Mouse (Mus musculus) urinary bladder, postnatal 4 days (tissue): ENCODE results near the gene Ltn1.

Experiments used
- DNase-seq, 2 experiments: peaks; one replicate each; pipeline ENCODE4 v3.0.0; 2021 to 2022; ENCODE audit warnings: low spot score in 2 of 2

Ltn1 gene

DNA sequence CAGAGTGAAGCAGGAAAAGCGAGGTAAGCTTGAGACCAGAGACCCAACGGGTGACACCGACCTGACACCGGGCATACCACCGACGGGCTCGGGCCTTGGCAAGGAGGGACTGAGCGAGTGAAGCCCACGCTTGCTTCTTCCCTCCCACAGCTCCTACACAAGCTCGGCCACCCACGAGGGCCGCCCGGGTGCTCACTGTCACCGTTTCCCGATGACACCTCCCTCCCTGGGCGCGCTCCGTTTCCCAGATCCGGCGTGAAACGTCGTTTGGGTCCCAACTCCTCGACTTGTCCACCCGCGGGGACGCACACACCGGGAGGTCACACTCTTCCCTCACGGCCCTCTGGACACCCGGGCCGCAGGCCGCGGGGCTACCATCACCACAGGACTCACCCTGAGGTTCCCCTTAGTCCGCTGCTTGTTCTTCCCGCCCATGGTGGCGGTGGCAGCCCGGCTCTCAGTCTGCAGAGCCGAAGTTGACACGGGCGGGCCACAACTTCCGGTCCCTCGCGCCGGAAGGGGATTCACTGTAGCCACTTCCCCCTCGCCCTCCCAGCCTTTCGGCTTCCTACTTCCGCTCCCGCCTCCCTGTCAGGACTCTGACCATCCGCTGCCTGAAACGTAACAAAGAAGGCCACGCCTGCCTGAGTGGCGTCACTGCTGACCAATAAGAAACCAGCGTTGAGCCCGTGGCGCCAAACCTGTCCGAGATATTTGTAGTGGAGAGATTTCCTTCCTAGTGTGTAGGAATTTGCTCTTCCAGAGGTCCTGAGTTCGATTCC, at the start of gene Ltn1:
Gene Ltn1 (minus strand): TSS at position 580 of the 782 bp plus-strand sequence.
- DNase-seq, result peak; percentile 96 to 99

DNA sequence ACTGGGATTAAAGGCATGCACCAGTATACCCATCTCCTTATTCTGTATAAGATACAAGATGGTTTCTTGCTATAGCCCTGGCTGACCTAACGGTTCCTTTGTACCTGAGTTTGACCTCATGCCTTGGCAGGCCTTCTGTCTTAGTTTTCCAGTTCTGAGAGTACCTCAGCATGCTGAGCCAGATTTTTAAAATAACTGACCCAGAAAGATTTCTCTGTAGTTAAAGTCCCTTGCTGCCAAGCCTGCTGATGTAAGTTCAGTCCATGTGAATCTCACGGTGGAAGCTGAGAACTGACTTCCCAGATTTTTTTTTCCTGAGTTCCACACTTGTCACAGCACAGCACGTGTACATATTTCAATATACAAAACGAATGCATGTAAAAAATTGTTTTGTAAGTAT, 38.2 kb upstream of the Ltn1 start:
- no peak for DNase-seq

DNA sequence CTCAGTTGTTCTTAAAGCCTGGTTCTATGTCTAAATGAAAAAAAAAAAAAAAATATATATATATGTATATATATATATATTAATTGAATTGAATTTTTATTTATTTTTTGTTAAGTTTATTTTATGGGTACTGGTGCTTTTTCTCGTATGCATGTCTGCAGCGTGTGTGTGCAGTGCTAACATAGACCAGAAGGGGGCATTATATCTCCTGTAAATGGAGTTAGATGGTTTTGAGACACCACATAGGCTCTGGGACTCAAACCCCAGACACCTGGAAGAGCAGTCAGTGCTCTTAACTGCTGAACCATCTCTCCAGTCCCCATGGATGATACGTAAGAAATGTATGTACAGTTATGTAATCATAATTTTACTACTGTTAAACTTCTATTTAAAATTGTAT, 26.3 kb upstream of the Ltn1 start:
- DNase-seq, result no peak

DNA sequence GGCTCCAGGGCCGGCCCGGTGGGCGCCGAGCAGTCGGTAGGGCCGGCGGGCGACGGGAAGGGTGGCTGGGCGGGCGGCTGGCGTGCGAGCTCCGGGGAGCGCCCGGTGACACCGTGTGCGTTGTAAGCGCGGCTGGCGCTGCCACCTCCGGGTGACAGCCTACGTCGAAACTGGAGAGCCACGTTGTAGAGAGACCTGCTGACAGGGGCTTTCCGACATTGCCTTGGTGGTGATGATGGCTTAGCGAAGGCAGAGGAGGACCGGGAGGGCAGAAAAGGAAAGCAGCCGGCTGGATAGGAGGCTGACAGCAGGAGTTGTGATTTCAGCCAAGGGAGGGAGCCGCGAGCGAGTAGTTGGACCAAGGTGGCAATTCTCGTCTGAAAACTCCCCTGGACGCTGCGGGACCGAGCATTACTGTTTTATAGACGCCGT, 22.8 kb upstream of the Ltn1 start:
- DNase-seq, result no peak

DNA sequence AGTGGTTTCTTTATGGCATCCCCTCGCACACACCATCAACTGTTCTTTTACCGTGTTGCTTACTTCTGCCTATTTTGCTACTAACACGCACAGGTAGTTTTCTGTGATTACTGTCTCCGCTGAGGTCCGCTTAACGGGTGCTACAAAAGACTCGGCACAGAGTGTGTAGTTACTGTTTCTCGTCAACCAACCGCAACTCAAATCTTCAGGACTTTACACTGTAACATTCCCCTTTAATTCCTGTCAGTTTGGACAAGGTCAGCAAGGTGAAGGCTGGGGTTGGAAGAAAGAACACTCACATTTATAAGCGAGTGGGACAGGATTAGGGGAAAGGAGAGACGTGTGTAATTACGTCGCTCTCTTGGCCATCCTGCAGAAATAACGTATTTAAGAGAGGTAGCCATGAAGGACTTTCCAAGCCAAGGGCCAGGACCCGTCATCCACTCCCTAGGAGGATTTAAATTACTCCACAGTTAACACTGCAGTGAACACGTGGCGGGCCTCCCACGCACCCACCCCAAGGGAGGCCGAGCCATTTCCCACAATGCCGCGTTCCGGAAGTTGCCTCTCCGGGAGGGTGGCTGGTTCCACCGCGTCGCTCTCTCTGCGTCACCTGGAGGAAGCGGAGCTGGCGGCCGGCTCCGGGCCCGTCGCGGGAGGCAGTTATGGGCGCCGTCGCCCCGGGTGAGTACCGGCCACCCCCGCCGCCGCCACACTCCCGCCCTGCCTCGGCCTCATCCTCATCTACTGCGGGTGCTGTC, 22.2 kb upstream of the Ltn1 start, which contains the start of gene Usp16:
Gene Usp16 (plus strand): TSS at position 285 of the 761 bp plus-strand sequence.
- peak; percentile 89 to 94 for DNase-seq

DNA sequence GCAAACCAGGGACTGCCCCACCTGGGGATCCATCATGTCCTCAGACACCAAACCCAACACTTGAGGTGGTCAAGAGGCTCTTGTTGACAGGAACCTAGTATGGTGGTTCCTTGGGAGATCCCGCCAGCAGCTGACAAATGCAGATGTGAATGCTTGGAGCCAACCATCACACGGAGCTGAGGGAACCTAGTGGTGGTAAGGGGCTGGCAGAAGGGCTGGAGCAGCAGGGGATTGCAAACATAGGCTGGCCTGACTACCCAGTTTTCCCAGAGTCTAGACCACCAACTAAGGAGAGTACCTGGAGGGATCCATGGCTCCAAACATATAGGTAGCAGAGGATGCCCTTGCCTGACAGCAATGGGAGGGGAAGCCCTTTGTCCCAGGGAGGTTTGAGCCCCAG, 20.8 kb upstream of the Ltn1 start:
- DNase-seq, result no peak

DNA sequence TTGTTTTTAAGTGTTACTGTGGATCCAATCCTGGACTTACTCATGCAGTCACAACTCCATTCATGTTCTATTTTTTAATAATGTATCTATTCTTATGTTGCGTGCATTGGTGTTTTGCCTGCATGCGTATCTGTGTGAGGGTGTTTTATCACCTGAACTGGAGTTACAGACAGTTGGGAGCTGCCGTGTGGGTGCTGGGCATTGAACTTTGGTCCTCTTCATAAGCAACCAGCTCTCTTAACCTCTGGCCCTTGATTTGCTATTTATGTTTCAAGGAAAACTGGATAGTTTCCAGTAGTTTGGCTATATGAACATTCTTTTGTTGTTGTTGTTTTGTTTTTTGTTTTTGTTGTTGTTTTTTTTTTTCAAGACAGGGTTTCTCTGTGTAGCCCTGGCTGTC, 13.1 kb upstream of the Ltn1 start:
- DNase-seq, result no peak

DNA sequence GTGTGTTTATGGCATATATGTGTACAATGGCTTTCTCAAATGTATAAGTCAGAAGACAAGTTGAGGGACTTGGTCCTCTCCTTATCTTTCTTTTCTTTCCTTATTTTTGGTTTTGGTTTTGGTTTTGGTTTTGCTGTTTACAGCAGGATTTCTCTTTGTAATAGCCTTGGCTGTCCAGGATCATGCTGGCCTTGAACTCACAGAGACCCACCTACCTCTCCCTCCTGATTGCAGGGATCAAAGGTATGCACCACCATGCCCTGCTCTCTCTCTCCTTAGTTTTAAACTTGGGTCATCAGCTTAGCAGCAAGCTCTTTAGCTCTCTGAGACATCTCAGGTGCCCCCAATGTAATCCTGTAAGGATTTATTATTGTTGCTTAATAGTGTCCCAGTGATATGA, 12.7 kb upstream of the Ltn1 start:
- DNase-seq, result no peak

DNA sequence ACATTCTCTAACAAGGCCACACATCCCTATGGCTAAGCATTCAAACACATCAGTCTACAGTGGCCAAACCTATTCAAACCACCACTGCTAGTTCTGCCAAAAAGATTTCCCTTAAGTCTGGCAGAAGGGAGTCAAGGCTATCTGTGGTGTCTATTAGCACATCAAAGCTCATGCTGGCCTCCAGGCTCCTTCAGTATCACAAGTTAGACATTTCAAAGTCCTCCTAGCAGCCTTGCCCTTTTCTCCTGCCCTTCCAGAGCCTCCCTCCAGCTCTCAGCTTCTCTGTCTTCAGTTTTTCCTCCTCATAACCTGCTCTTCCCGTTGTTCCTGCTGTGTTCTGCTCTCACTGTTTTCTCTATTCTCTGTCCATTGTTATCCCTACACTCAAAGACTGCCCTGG, 11.7 kb upstream of the Ltn1 start:
- DNase-seq, result no peak

DNA sequence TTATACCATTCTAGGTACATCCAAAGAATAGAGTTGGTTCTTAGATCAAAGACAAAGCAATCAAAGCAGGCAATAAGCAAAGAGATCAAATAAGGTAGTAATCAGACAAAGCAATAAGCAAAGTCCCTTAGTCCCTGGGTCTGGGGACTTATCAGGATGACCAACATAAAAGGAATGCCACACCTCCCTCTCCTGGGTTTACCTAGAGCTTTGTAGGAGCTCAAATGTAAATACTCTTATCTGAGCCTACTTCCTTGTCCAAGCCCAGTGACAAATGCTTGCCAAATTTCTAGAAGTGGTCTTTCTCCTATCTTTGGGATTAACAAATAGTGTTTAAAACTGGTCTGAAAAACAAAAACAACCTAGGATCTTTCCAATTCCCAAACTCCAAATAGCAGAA, 10.8 kb upstream of the Ltn1 start:
- DNase-seq, result no peak

DNA sequence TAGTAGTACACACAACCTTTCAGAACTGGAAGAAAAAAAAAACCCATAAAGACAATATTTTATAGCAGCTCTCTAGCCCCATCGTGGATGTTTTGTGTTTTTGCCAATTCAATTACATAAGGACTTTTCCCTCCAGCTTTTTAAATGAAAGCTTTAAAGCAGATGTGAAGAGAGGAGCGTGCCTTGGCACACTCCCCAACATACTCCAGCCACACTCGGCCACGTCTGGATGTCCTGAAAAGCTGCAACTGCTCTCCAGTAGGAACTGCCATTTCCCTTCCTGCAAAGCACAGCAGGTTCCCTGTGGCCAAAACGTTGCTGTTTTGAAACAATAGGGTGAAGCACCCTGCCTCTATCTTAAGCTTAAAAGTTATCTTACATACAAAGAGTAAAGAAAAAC, 9.9 kb upstream of the Ltn1 start:
- DNase-seq, result no peak

DNA sequence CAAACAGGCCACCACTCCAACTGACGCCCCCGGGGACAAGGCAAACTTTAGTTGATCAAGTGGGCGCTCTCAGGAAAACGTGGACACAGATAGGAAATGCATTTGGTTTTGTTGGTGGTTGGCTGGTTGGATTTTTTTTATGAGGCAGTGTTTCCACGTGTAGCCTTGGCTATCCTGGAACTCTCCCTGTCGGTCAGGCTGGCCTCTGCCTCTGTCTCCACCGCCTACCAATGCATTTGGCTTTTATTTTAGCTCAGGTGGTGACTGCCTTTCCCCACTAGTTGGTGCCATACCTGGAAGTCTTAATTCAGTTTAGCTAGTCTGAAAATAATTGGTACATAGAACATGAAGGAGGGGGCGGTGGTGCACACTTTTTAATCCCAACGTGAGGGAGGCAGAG, 8.7 kb upstream of the Ltn1 start:
- no peak for DNase-seq

DNA sequence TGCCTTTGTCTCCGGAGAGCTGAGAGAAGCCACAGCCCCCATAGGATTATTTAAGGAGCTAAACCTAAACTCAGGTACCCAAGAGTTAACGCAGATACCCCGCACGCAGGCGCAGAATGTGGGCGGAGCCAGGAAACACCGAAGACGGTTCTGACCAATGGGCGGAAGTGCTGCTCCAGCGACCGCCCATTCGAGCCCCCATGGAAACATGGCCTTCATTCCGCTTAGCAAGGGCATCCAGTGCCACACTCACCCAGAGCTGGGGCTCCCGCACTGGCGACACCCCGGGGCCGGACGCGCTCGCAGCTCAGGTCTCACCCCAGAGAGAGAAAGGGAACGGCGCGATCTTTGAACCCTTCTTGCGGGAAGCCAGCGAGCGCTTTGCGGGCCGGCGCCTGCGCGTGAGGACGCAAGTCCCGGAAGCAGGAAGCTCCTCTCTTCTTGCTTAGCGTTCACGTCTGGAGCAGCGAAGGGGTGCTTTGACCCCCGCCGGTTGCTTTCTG, 7.8 kb upstream of the Ltn1 start, which contains the start of gene Rwdd2b:
Gene Rwdd2b (minus strand): TSS at position 390 of the 503 bp plus-strand sequence.
- peak; percentile 88 to 94 for DNase-seq

DNA sequence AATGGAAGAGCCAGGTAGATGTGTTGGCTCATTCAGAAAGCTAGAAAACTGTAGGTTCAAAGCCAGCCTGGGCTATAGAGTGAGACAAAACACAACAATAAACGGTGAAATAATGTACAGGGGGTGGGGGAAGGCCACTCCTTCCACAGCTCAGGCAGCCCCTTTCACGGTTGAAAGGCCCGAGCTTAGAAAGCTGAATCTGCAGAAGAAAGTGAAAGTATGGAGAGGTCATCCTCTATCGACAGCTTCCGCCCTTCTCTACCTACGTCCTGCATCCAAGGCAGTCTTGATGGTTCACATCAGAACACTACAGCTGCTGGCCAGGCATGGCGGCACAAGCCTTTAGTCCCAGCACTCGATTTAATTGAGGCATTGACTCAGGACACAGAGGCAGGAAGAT, 6.3 kb upstream of the Ltn1 start:
- no peak for DNase-seq

DNA sequence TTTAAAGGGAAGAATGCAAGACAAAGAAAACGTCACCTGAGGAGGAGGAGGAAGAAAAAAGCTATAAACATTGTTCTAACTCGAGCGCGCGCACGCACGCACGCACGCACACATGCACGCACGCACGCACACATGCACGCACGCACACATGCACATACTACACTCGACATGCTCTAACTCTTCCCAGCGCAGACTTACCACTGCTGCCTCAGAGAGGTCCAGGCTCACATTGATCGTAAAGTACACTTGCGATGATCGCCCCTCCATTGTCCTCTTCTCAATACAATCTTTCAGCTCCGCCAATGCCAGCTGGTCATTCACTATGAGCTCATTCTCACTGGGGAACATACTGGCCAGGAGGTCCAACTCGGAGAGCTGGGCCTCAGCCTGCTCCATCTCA, 4.7 kb upstream of the Ltn1 start:
- no peak for DNase-seq

DNA sequence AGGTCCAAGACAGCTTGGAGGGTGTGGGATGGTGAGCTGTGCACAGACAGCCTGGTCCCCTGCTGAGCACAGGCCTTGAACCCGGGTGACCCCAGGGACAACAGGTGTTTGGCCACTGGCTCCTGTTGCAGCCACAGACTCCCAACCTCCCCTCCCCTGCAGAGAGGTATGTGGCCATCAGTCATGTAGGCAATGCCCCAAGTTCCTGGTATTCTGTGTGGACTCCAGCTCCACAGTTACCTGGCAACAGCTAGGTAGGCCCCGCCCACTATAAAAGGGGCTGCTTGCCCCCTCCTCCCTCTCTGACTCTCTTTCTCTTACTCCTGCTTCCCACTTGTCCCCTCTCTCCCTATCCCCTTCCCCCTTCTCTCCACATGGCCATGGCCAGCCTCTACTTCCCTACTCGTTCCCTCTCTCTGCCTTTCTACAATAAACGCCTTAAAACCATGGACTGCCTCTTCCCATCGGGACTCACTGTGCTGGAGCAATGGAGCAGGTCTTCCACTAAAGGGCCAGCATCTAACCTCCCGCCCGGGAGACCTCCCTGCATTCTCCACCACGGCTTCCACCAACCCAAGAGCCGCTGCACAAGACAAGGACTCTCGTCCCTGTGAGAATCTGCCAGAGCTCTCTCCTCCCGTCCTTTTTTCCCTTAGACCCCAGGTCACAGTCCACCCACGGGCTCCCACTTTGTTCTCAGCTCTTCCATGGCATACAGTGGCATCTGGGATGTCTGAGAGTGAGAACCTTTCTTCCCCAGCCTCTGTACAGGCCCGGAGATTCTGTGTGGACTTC, 3.2 kb upstream of the Ltn1 start:
- DNase-seq, result no peak

DNA sequence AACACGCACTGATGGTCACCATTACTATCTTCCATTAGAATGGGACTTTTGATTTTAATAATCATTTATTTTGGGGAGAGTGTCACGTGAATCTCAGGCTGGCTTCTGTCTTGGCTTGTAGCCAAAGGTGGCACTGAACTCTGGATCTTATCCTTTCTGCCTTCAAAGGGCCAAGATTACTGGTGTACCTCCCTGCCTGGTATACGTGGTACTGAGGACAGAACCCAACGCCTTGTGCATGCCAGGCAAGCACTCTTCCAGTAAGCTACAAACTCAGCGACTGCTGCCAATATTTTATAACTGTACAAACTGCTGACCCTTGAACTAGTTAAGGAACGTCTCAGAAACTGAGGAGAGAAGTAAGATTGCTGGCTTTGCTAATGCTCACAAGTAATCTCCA, 2.5 kb upstream of the Ltn1 start:
- no peak for DNase-seq

DNA sequence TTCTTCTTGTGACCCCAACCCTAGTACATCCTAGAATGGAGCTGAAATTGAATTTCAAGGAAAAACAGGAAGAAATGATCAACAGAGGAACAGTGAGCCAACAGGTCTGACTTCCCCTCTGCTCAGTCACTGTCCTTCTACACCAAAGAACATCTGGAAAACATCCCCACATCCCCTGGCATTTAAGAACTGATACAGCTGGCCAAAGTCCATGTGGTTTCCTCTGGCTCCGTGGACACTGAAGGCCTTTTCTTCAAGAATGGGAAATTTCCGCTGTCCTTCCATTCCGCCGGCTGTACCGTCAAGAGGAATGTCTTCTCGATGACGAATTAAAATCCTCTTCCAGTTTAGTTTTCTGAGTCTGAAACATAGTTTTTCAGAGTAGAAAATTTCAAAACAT, 1.9 kb upstream of the Ltn1 start:
- no peak for DNase-seq

DNA sequence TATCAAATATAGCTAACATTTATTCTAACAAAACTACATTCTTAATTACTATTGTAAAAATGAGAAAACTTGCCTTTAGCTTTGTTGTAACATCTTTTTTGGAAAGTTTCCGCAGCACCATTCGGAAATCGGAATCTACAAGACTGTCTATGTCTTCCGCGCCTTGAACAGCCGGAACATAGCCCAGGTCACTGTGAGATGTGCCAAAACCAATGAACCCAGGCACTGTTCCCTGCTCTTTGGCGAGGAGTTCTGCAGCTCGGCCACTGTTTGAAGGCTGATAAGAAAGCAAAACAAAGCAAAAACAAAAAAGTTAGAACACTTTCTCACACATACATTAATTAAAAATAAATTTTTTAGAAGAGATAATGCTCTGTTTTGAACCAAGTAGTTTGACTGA, 4.9 kb downstream of the Ltn1 start:
- no peak for DNase-seq

DNA sequence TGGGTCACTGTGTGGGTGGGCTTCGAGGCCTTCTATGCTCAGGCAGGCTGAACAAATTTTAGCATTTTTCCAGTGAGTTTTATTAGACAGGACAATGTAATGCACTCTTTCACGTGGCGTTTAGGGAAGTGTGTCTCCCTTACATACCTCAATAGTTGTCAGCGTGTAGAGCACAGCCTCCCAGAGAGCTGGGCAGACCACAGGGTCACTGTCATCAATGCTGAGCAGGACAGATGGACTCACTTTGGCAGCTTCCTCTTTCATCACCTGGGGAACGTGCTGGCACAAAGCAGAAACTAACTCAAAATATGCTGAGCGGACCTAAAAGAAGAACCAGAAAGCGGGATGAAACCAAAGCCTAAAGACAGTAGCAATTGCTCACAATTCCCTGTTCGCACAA, 11.8 kb downstream of the Ltn1 start:
- DNase-seq, result no peak

DNA sequence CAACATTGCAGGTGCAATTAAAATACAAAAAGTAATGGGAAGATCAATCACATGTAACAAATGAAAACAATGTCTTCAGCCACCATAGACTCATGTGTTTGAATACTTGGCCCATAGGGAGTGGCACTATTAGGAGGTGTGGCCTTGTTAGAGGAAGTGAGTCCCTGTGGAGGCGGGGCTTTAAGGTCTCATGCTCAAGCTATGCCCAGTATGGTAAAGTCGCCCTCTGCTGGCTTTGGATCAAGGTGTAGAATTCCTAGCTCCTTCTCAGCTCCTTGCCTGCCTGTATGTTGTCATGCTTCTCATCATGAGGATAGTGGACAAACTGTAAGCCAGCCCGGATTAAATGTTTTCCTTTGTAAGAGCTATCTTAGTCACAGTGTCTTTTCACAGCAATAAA, 27.4 kb downstream of the Ltn1 start:
- DNase-seq, result no peak
